Mouse (Mus musculus) stomach, postnatal 0 days (tissue): Measurements from ENCODE around the gene Kri1.
A peak's percentile ranks its signal among the peaks of the same experiment; 100 is the strongest.

Experiments
- CTCF ChIP-seq: IDR thresholded peaks from 2 replicates; pipeline ENCODE4 v1.5.1; 2016; ENCODE audit warnings: antibody characterized with exemption, low read depth, mild to moderate bottlenecking, moderate library complexity
- EP300 ChIP-seq: optimal IDR thresholded peaks from 2 replicates; pipeline ENCODE3; 2016; ENCODE audit warnings: antibody characterized with exemption

GRCm38 (mm10) chr9:21237368-21238003 lies 50.3 kb downstream of the Kri1 start:
- TF ChIP-seq EP300 (no peak), CTCF (peak; percentile 58)
